Mouse (Mus musculus) lung, postnatal 0 days (tissue): ENCODE results near the gene Il1b.

ENCODE experiments used
- CTCF ChIP-seq: IDR thresholded peaks from 2 replicates; pipeline ENCODE4 v1.5.1; 2016; ENCODE audit warnings: antibody characterized with exemption, mild to moderate bottlenecking
- EP300 ChIP-seq: IDR thresholded peaks from 2 replicates; pipeline ENCODE4 v1.6.1; 2016; ENCODE audit warnings: antibody characterized with exemption, mild to moderate bottlenecking, control low read depth

GRCm38 (mm10) chr2:129380211-129380610 lies 9.3 kb upstream of the Il1b start:
- TF ChIP-seq CTCF (no peak), EP300 (no peak)
